Mouse (Mus musculus) gastrocnemius, postnatal 4 days (tissue): Measurements from ENCODE around the gene Cyp4v3. TPM values are rescaled to one million over a fixed set of nuclear protein-coding genes. Genes with fewer than 3 reads are reported as not detected.

Experiments
- total RNA-seq, 2 experiments: library from RNA; stranded (reverse); gene quantifications; 2 replicates each; pipeline ENCODE4 v1.2.3; 2021

Gene Cyp4v3
- total RNA-seq, 2 experiments from 2014 or later: 1.3 to 1.6 TPM

Other genes starting within 250 kb of the Cyp4v3 start
- under 1 TPM in 1 of 2 experiments, not detected in 1; 0.34 TPM for gene F11, start 71.2 kb downstream of the Cyp4v3 start, total RNA-seq
- gene Klkb1, start 38.4 kb downstream of the Cyp4v3 start, total RNA-seq: under 1 TPM in 1 of 2 experiments, not detected in 1; 0.23 TPM
- gene Gm45753, start 24.8 kb downstream of the Cyp4v3 start, total RNA-seq: not detected
- gene Fam149a, start 49.1 kb upstream of the Cyp4v3 start, total RNA-seq: 1 to 10 TPM; 9.1 to 9.3 TPM
- gene Tlr3, start 77.9 kb upstream of the Cyp4v3 start, total RNA-seq: 1 to 10 TPM; 3.7 to 3.8 TPM
- 10 to 100 TPM; 40.0 to 48.1 TPM for gene Sorbs2, start 174.6 kb upstream of the Cyp4v3 start, total RNA-seq